Mouse (Mus musculus) adrenal gland (tissue): Measurements from ENCODE around the gene Rnf126.

ENCODE experiments used
- intact Hi-C: fragments of 180-260 bp; cut with DNase I; formaldehyde crosslinking; loops from one replicate; pipeline ENCODE4 v1.15.1; 2025
- long read RNA-seq, 2 experiments: library from polyadenylated mRNA; unstranded; transcript quantifications; one replicate each; pipeline ENCODE4 v2.0.0; 2020; ENCODE audit warnings: borderline replicate concordance in 1 of 2; ENCODE audit not compliant: insufficient replicate concordance in 1 of 2

The Rnf126 gene
- long read RNA-seq, experiment 1, transcript Rnf126-201 (9 exons, 1,639 nt), result major isoform, 5 of 12 reads
- long read RNA-seq, experiment 1, partial matches to known transcripts, result 5 of 12 reads
- long read RNA-seq, experiment 1, other reads (novel, unspliced or antisense), result 2 of 12 reads
- long read RNA-seq, experiment 2, transcript Rnf126-201 (9 exons, 1,639 nt), result major isoform, 8 of 13 reads
- long read RNA-seq, experiment 2, partial matches to known transcripts, result 1 of 13 reads
- long read RNA-seq, experiment 2, other reads (novel, unspliced or antisense), result 4 of 13 reads

DNA sequence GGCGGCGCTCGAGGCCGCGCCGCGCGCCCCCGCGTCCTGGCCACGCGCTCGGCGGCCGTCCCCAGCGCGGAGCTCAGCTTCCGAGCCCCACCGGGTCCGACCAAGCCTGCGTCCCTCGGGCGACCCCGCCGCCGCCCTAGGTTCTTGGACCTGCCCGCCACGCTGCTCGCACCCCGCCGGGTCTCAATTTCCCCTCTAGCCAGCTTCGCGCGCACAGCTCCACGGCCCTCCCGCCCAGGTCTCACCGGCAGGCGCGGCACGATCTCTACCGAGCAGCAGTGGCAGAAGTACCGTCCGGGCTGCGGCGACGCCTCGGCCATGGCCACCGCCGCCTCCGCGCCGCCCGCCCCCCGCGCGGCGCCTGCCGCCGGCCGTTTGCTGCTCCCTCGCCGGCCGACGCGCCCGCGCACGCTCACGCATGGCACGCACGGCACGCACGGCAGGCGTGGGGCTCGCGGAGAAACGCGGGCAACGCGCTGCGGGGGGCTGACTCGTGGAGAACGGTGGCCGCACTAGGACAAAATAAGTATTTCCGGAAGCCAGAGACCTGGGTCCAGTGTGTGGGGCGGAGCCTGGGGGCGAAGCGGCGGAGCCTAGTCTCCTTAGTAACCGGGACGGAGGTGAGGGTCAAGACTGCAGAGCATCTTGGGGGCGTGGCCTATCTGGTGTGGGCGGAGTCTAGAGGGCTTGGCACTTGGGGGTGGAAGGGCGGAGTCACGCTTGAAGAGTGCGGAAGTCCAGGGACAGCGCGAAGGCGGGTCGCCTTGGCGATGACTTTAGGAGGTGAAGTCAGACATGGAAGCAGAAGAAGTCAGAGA, at the start of gene Rnf126:
Gene Rnf126 (minus strand): TSS at position 445 of the 818 bp plus-strand sequence.
- intact Hi-C loops, result no loop called here

DNA sequence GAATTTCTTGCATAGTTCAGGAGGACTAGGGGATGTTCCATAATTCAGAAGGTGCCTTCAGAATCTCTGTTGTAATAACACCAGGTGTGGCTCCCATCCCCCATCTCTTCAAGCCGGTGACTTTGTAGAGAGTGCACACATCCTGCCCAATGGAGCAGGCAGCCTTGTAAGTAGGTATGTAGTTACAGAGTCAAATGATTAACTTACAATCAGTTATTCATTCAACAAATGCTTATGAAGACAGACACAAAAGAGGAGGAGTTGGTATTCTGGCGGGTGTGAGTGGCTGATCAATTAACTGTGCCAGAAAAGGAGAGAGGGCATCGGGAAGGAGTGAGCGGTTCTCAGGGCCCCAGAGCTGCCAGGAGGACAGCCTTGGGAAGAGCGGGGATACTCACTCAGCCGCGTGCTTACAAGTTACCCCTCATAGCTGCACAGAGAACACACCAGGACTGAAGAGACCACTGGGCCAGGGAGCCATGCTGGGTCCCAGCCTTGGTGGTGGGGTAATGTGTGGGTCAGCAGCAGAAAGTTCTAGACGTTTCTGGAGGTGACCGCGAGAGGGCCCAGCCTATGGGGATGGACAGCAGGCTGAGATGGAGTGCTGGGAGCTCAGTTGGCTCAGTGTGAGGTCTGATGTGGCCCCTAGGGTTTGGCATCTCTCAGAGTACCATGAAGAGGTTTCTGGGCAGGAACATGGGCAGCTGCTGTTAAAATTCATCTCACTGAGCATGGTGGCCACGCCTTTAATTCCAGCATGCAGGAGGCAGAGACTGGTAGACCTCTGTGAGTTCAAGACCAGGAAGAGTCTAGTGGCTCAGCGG, 49.1 kb upstream of the Rnf126 start:
- intact Hi-C loops, result no loop called here

DNA sequence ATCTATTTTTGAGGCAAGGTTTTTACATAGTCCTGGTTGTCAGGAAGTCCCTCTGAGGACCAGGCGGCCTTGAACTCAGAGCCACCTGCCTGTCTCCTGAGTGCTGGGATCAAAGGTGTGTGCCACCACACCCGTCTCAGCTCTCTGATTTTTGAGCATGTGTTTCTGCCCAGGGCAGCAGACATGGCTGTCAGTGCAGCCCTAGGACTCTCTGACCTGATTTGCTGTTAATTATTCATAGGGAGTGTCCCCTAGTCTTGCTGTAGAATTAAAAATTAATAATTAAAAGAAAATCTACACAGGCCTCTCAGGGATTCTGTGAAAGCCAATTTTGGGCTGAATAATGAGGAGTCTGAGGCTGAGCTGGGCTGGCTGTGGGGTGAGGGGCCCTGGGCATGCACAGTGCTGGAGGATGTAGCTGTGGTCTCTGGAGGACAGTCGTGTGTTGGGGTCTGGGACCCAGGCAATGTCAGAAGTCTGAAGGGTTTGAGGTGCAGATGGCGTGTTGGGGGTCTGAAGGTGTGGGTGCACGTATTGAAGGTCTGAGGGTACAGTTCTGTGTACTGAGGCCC, 47.6 kb upstream of the Rnf126 start:
- intact Hi-C loops, result loop anchor here (5.0 kb wide), 1 partner anchor 42 kb away; no protein-coding TSS in a partner anchor

DNA sequence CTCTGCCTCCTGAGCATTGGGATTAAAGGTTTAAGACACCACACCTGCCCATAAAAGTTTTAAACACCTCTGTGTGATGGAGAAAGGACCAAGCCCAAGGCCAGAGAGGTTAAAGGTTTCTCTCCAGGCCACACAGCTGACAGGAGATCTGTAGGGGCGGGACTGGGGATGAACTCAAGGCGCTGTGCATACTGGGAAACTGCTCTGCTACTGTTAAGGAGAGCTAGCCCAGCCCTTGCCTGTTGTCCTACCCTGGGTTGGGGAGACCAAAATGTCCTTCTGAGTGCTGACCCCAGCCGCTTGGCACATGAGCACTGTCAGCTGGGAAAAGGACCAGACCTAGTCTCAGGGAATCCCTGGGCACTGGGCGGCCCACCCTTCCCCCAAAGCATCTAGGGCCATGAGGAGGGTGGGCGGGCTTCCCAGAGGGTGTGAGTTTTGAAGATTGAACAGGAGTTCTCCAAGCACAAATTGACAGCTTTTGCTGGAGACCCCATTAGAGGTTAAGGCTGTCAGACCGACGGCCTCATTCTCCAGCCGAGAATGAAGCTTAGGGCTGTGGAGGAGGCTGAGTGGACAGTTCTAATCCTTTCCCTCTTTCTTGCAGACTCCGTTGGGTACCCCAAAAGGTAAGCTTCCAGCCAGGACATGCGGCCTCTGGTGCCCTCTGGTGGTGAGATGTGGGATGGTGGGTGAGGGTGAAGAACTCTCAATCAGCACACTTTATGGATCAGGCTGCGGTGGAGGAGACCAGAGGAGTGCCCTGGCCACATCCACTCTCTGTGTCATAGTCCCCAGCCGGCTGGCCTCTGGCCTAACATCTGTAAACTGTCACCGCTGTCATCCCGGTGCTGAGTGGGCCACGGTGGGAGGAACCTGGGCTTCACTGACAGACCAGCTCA, 45.2 kb upstream of the Rnf126 start:
- intact Hi-C loops, result loop anchor here (1.0 to 5.0 kb wide), 2 partner anchors 19 to 40 kb away; partner anchors contain the start of gene Palm

DNA sequence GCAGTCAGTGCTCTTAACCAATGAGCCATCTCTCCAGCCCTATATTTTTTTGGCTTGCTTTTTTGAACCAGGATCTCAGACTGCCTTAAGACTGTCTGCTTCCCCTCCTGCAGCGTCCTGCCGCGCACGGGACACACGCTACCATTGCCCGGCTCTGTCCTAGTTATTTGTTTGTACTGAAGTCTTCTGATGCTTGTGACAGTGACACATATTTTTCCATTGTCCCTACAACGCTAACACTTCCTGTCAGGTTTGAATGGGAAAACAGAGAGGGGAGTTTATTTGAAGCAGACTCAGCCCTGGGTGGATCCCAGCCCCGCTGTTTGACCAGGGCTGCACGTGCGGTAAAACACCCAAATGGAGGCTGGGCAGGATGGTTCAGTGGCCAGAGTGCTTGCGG, 42.0 kb upstream of the Rnf126 start:
- intact Hi-C loops, result no loop called here

DNA sequence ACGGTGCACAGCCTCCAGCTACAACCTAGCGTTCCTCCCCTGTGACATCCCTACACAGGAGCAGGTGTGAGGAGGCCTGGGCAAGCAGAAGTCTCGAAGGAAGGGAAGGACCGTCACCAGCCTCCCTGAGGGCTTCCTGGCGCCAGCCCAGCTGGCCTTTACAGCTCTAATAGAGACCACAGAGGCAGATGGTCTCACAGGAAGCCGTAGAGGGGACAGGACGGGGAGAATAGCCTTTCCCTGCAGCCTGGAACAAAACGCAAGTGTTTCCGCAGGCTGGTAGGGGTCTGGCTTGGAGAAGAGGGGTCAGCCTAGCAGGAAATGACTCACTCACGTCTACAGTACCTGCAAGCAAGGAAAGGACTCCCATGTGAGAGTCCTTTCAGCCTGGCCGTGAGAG, 41.1 kb upstream of the Rnf126 start:
- intact Hi-C loops, result no loop called here

DNA sequence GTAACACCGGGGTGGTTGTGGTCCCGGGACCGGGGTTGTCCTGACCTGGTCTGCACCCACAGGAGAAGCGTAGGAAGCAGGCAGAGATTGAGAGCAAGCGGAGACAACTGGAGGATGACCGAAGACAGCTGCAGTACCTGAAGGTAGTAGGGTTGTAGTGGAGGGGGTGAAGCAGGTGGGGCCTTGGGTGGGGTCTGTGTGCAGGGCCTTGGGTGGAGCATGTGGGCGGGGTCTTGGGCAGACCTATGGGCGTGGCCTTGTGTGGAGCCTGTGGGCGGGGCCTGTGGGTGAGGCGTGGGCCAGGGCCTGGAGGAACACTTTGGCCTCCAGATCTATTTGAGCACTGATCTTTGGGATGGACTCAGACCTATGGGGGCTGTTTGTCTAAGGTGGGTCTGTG, 40.2 kb upstream of the Rnf126 start:
- intact Hi-C loops, result no loop called here

DNA sequence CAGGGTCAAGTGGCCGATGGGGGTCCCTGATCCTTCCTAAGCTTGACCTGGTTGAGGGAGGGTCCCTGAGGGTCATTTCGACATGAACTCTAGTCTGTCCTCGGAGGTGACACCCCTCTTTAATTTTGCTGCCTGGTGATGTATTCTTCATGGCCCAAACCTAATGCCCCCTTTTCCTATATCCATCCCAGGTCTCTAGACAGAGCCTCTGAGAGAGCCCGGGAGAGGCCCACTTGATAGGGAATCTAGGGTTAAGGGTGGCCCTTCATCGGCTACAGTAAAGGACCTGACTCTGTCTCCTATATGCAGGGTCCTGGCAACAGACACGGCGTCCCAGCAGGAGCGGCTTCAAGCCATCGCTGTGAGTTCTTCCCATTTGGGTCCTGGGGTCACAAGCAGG, 39.6 kb upstream of the Rnf126 start:
- intact Hi-C loops, result no loop called here

DNA sequence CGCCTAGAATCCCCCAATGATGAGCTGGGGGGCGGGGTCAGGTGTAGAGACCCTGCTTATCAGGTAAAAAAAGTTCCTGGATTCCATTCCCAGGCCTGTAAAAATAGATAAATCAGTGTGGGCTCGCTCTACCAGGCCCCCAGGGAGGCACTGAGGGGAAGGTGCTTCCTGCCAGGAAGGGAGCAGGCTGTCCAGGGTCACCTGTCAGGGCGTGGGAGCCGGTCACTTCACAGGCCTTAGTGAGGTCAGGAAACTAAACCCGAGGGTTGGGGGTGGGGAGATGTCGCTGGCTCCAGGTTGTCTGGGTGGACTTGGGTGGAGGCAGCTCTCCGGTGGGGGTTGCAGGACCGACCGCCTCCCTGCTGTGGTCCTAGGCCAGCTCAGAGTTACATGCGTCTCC, 38.9 kb upstream of the Rnf126 start:
- intact Hi-C loops, result no loop called here

DNA sequence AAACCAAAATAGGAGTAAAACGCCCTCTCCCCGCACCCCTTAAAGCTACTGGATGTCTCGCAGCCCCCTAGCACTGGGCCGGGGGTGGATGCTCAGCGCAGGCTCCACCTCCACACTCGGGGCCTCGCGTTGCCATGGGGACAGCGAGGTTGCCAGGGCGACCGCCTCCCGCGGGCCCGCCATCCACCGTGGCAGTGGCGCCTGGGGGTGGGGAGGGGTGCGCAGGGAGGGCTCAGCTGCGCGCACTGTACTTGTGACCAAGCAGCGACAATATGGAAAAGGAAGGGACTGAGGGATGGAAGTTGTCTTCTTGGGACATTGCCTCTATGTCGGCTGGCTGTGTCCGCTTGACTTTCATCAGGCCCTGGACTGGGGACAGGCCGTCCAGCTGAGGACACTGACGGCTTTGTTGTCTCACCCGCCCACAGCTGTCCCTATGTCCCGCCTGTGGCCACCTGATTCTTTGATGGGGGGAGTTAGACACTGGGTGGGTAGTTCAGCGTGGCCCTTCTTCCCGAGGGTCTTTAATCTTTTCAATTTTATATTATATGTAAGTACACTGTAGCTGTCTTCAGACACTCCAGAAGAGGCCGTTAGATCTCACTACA, 37.1 kb upstream of the Rnf126 start:
- intact Hi-C loops, result no loop called here

DNA sequence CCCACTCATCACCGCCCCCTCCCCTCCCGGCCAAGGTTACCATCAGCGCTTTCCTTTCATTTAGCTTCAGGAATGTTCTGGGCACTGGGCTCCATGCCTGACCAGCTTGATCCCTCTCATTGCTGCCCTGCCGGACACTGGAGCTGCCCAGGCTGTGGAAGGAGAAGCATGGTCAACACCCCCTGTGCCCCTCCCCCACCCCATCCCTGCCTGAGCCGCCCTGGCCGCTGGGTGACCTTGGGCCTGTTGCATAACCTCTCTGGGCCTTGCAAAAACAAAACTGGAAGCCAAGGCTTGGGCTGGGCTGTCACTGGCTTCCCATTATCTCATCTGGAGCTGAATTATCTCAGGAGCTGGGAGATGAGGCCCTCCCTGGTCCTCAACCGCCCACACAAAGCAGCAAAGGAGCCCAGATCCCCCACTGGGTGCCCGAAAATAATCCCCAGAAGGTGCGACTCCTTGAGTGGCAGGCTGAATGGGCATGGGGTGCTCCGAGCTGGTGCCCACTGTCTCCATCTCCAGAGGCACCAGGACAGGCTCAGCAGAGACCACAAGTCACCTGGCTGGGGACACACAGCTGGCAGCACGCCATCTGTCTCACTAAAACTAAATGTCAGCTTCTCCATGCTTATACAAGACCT, 35.7 kb upstream of the Rnf126 start:
- intact Hi-C loops, result no loop called here

DNA sequence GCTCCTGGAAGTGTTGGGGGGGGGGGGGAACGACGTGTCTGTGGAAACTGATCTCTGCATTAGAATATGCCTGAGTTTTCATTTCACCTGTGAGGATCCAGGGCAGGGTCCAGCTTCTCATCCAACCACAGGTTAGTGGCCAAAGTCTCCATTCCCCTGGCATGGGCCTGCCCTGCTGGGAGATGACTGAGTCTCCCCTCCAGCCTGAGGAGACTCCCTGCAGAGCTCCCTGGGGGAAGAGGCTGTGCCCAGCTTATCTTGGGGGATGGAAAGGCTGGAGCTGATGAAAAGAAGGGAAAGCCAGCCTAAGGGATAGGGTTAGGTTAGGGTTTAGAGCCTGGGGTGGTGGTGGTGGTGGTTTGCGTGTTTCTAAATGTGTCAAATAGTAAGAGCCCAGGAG, 35.1 kb upstream of the Rnf126 start:
- intact Hi-C loops, result no loop called here

DNA sequence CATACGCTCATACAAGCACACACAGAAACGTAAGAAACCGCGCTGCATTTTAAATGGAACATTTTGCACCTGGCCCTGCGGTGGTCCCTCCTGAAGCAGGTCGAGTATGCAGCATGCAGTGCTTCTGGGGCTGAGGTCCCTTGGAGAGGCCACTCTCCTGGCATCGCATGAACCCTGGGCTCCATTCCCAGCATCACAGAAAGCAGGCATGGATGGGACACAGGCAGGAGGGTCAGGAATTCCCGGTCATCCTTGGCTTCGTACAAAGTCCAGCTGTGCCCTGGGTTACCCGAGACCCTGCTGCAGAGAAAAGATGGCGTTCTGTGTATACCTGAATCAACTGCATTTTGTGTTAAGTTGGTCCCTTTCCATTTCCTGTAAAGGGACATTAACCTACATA, 33.8 kb upstream of the Rnf126 start:
- intact Hi-C loops, result no loop called here

DNA sequence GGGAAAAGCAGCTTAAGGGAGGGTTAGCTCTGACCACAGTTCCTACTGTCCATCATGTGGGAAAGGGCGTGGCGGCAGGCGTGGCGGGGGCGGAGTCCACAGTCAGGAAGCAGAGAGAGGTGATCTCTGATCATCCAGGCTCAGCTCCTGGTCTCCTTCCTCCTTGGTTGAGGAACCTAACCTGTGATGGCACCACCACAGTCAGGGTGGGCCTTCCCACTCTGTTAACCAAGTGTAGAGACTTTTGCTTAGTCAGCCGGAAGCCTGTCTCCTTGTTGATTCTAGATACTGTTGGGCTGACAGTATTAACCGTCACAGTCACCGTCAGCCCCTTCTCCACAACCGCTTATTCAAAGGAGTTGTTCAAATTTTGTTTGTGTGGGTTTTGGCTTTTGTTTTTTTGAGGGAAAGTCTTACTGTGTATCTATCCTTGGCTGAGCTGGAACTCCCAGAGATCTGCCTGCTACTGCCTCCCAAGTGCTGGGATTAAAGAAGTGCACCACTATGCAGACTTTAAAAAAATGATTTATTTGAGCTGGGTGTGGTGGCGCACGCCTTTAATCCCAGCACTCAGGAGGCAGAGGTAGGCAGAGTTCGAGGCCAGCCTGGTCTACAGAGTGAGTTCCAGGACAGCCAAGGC, 31.7 kb upstream of the Rnf126 start:
- intact Hi-C loops, result no loop called here

DNA sequence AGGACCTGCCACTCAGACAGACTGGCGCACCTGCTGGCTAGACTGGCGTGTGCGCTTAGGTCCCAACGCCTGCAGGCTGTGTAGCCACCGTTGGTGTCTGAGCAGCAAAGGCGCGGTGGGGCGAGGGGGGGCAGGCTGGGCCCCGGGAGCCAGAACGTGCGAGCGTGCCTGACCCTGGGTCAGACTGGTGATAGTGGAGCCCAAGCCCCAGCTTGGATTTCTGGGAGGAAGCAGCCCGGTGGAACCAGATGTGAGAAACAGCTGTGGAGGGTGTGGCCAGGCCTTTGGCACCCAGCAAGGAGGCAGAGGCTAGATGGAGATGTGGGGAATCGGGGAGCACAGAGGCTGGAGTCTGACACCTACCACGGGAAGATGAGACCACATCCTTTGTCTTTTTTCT, 30.6 kb upstream of the Rnf126 start:
- intact Hi-C loops, result no loop called here

DNA sequence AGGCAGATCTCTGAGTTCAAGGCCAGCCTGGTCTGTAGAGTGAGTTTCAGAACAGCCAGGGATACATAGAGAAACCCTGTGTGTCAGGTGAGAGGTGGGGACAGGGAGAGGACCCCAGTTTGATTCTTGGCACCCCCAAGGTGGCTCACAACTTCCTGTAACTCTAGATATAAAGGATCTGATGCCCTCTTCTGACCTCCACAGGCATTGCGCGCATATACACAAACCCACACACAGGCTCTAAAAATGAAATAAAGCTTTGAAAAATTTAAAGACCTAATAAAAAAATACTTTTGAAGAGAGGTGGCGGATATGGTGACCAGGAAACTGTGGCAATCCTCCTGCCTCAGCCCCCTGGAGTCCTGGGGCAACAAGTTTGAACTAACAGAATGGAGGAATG, 29.2 kb upstream of the Rnf126 start:
- intact Hi-C loops, result no loop called here

DNA sequence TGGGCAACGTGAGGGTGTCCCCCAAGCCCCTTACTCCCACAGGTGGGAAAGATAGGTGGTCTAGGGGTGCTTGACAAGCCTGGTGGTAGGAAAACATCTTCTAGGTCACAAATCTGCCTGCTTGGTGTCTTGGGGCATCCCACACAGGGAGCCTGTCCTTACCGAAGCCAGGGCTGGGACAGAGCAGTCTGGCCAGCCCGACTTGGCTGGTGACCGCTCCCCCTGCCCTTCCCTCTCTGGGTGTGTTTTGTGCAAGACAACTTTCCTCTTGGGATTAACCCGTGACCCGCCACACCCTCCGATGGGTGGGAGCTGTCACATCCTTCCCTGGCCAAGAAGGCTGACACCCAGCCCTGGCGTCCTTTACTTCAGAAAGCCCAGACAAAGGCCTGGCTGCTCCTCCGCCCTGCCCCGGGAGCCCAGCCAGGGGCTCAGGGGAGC, 27.8 kb upstream of the Rnf126 start:
- intact Hi-C loops, result no loop called here

DNA sequence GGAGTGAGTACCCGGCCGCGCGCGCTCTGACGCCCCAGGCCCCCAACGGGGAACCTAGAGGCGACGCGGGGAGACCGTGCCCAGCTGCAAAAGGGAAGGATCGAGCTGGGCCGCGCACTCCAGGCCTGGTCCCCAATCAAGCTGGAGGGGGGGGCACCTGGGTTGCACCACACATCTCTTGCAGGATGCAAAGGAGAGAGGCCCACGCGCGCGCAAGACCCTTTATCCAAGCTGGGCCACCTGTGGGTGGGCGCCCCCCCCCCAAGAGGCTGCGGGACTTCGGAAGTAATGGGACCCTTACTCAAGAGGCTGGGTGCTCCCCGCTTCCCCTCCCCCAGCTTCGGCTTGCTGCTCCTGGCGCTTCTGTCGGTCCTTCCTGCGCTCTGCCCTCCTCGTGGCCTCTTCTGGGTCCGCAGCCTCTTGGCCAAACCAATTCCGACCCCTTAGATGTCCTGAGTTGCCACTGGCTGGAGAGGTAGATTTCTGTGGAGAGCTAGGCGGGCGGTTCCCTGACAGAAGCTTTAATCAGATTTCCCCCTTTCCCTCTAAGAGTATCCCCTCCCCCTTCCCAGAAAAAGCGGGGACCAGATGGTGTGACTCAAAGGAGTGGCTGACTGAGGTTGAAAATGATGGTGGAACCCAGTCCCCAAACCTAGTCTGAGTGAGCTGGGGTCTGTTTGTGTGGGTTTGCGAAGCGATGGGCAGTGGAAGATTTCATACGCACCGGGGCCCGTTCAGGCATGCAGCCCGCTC, 27.2 kb upstream of the Rnf126 start:
- intact Hi-C loops, result loop anchor here (1.0 kb wide), 1 partner anchor 17 kb away; no protein-coding TSS in a partner anchor
